Mouse (Mus musculus): ENCODE measurements around the gene Sugp1.
"Not testable (repeated sequence)": the region's sequence is repeated elsewhere in the genome, so short reads cannot be mapped to it uniquely, and the experiment has no call there.

Sugp1 gene

GRCm38 (mm10) chr8:70043996-70044395 is 1.4 kb downstream of the Sugp1 start:
- DNase-seq (ENCODE audit: low read depth, low spot score) = no peak

- no peak for DNase-seq (ENCODE audit: low read depth, low spot score)
Measured at GRCm38 (mm10) chr8:70049662-70050061, 7.0 kb downstream of the Sugp1 start.

- DNase-seq (ENCODE audit: low read depth, low spot score) = not testable (repeated sequence)
Measured at GRCm38 (mm10) chr8:70050434-70050833, 7.8 kb downstream of the Sugp1 start.

- DNase-seq (ENCODE audit: low read depth, low spot score) = no peak
Measured at GRCm38 (mm10) chr8:70057721-70058120, 15.1 kb downstream of the Sugp1 start.

- no peak for DNase-seq (ENCODE audit: low read depth, low spot score)
Measured at GRCm38 (mm10) chr8:70071836-70072440, 29.3 kb downstream of the Sugp1 start.

- DNase-seq (ENCODE audit: low read depth, low spot score) = no peak
Measured at GRCm38 (mm10) chr8:70072441-70073069, 29.9 kb downstream of the Sugp1 start, which contains the start of gene Tm6sf2. TSS of gene Tm6sf2 (plus strand) at chr8:70072924.

GRCm38 (mm10) chr8:70073120-70073519 is 30.5 kb downstream of the Sugp1 start:
- DNase-seq (ENCODE audit: low read depth, low spot score) = no peak

GRCm38 (mm10) chr8:70073682-70074081 is 31.1 kb downstream of the Sugp1 start:
- DNase-seq (ENCODE audit: low read depth, low spot score) = no peak

GRCm38 (mm10) chr8:70081976-70082375 is 39.4 kb downstream of the Sugp1 start:
- no peak for DNase-seq (ENCODE audit: low read depth, low spot score)

GRCm38 (mm10) chr8:70083285-70083684 is 40.7 kb downstream of the Sugp1 start, which contains the start of gene Hapln4:
TSS of gene Hapln4 (plus strand) at chr8:70083457.
- DNase-seq (ENCODE audit: low read depth, low spot score) = peak; percentile 74

GRCm38 (mm10) chr8:70084191-70085065 is 41.8 kb downstream of the Sugp1 start:
- DNase-seq (ENCODE audit: low read depth, low spot score) = peak; percentile 47

- DNase-seq (ENCODE audit: low read depth, low spot score) = no peak
Measured at GRCm38 (mm10) chr8:70086151-70086550, 43.5 kb downstream of the Sugp1 start.

- DNase-seq (ENCODE audit: low read depth, low spot score) = no peak
Measured at GRCm38 (mm10) chr8:70087237-70087636, 44.6 kb downstream of the Sugp1 start.

- DNase-seq (ENCODE audit: low read depth, low spot score) = peak; percentile 63
Measured at GRCm38 (mm10) chr8:70087836-70088650, 45.4 kb downstream of the Sugp1 start.

- peak; percentile 65 for DNase-seq (ENCODE audit: low read depth, low spot score)
Measured at GRCm38 (mm10) chr8:70089296-70089960, 46.8 kb downstream of the Sugp1 start.

- no peak for DNase-seq (ENCODE audit: low read depth, low spot score)
Measured at GRCm38 (mm10) chr8:70092786-70093185, 50.2 kb downstream of the Sugp1 start.

GRCm38 (mm10) chr8:70099276-70099675 is 56.7 kb downstream of the Sugp1 start:
- DNase-seq (ENCODE audit: low read depth, low spot score) = no peak

- DNase-seq (ENCODE audit: low read depth, low spot score) = no peak
Measured at GRCm38 (mm10) chr8:70100241-70100640, 57.6 kb downstream of the Sugp1 start.

- DNase-seq (ENCODE audit: low read depth, low spot score) = peak; percentile 36
Measured at GRCm38 (mm10) chr8:70104506-70104905, 61.9 kb downstream of the Sugp1 start.

- no peak for DNase-seq (ENCODE audit: low read depth, low spot score)
Measured at GRCm38 (mm10) chr8:70104922-70105321, 62.3 kb downstream of the Sugp1 start.

- DNase-seq (ENCODE audit: low read depth, low spot score) = no peak
Measured at GRCm38 (mm10) chr8:70110451-70110850, 67.8 kb downstream of the Sugp1 start.

Measured in mesoderm, embryonic 11.5 days (tissue).